Mouse (Mus musculus) megakaryocyte, embryonic 14.5 days (primary cell): ENCODE results near the gene Usb1.

Experiments used
- FLI1 ChIP-seq: IDR thresholded peaks from 2 replicates; pipeline ENCODE4 v1.6.1; 2012; ENCODE audit warnings: low read length, inconsistent platforms, mixed read lengths
- GATA1 ChIP-seq: IDR thresholded peaks from 3 replicates; pipeline ENCODE4 v1.6.1; 2012; ENCODE audit warnings: mixed read lengths, low read length, inconsistent platforms, borderline replicate concordance

- TF ChIP-seq GATA1 (no peak), FLI1 (no peak)
Observed at GRCm38 (mm10) chr8:95331156-95331719, 846 bp upstream of the Usb1 start.
